Mouse (Mus musculus): ENCODE results near the gene Hoxa3.

DNA sequence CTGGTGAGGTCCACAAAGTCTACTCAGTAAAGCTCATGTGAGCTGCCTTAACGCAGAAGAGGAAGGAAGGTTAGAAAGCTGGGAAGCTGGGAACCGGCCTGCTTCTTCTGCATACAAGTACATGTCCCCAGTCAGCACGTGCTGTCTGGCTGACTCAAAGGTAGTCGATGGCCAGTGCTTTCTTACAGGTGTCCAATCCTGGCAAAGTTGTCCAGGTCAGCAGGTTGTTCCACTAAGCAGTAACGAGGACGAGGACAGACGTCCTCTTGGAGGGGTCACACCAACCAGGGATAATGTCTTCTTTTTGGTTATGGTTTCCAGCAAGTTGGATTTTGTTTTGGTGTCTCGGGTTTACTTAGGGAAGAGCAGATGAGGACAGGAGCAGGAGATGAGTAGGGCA is 23.2 kb downstream of the Hoxa3 start:
- TF ChIP-seq CTCF (IDR thresholded peaks at IDR 0.05; ENCODE audit: insufficient read depth, low read depth, low read length) (no peak), POLR2A (IDR thresholded peaks at IDR 0.05; ENCODE audit: insufficient read depth, low read depth, low read length) (no peak)

Data from olfactory bulb, adult 2 months (tissue).